Mouse (Mus musculus): ENCODE results near the gene Serinc3.
A peak's percentile ranks its signal among the peaks of the same experiment; 100 is the strongest.

The Serinc3 gene

DNA sequence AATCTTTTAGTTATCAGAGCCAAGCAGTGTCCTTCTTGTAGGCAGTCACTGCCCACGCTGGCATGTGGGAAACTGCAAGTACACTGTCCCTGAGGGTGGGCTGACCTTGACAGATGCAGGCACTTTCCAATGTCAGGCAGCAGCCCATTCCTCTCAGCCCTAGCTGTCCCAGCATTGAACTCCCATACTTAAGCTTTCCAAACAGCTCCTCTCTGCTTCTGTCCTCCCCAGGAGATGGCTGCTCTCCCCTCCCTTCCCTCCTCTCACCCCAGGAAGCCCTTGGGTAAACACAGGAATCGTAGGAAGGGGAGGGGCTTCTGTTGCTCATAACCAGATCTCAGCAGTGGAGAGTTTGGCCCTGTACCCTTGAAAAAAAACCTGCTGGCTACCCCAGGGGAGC lies 49.8 kb downstream of the Serinc3 start:
- DNase-seq (ENCODE audit: low spot score in 2 of 2), result no peak

DNA sequence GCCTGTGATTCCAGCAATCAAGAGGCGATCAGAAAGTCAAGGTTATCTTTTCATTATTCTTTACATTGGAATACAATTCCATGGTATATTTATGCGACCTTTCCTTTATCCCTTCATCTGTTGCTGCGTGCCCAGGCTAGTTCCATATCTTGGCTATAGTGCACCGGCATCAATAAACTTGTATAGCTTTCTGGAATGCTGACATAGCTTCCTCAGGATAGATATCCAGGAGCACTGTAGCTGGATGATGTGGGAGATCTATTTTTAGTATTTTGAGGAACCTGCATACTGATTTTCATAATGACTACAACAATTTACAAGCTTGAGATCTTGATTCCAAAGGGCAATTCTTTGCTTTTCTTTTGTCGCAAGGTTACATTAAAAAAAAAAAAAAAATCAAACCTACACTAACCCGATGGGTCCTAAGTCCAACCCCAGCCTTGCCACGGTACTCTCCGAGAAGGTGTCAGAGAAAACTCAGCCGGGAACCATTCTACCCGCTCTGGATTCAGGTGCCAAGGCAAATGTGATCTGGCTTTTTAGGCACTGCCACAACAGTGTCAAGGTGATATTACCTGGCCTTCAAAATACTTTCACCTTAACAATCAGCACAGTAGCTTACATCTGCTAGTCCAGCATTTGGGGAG lies 51.2 kb downstream of the Serinc3 start:
- DNase-seq (ENCODE audit: low spot score in 2 of 2), result no peak

- peak in 1 of 2 experiments; percentile 48 for DNase-seq (ENCODE audit: low spot score in 2 of 2)
Measured at GRCm38 (mm10) chr2:163592084-163592483, 52.8 kb downstream of the Serinc3 start.

- DNase-seq (ENCODE audit: low spot score in 2 of 2), result no peak
Measured at GRCm38 (mm10) chr2:163590996-163591395, 53.9 kb downstream of the Serinc3 start.

- no peak for DNase-seq (ENCODE audit: low spot score in 2 of 2)
Measured at GRCm38 (mm10) chr2:163590211-163590610, 54.7 kb downstream of the Serinc3 start.

- DNase-seq (ENCODE audit: low spot score in 2 of 2), result no peak
Measured at GRCm38 (mm10) chr2:163587506-163587905, 57.4 kb downstream of the Serinc3 start.

GRCm38 (mm10) chr2:163586384-163587261 lies 58.3 kb downstream of the Serinc3 start:
- DNase-seq (ENCODE audit: low spot score in 2 of 2), result peak in 1 of 2 experiments; percentile 59

DNA sequence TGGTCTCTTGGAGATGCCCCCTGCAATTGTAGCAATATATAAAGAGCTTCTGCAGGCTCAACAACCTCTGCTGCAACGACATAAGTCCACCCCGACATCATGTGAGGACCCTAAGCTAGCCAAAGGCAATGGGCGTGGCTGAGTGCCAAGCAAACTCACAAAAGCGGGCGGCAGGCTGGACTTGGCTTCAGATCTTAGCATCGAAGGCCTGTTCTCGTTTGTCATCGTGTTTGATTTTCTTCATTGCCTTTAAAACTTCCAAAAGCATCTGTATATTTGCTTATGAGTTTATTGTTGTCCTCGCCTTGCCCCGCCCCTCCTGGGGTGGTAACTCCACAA lies 60.9 kb downstream of the Serinc3 start:
- DNase-seq (ENCODE audit: low spot score in 2 of 2), result peak in 1 of 2 experiments; percentile 36

DNA sequence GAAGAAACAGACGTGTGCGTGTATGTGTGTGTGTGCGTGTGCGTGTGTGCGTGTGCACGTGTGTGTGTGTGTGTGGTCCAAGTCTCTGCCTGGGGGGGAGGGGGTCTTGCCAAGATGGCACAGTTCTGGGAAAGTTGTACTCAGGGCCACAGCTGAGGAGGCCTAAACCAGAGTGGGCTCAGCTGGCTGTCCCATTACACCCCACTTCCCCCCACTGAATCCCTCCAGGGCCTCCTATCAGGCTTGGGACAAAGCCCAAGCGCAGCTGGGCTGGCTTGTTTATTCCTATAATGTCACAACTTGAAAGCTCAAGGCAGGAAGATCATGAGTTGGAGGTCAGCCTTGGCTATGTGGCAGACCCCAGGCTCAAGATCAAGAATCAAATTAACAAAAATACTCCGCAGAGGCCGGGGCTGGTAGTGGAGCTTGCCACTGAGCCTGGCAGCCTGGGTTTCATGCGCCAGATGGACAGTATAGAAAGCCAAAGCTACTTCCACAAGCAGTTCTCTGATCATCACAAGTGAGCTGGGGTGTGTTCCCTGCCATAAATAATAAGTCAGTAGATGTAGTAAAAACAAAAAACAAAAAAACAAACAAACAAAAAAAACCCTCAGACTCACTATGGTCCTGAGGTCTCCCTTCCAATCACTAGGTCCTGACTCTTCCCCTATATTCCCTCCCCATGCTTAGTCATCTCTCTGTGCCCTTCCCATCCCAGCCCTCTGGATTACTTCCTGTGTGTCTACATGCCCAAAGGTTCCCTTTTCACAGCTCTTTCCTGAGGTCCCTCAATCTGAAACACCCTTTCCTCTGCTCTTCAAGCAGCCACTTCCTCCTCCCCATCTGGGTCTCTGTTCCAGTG lies 61.5 kb downstream of the Serinc3 start:
- peak in 1 of 2 experiments; percentile 41 for DNase-seq (ENCODE audit: low spot score in 2 of 2)

DNA sequence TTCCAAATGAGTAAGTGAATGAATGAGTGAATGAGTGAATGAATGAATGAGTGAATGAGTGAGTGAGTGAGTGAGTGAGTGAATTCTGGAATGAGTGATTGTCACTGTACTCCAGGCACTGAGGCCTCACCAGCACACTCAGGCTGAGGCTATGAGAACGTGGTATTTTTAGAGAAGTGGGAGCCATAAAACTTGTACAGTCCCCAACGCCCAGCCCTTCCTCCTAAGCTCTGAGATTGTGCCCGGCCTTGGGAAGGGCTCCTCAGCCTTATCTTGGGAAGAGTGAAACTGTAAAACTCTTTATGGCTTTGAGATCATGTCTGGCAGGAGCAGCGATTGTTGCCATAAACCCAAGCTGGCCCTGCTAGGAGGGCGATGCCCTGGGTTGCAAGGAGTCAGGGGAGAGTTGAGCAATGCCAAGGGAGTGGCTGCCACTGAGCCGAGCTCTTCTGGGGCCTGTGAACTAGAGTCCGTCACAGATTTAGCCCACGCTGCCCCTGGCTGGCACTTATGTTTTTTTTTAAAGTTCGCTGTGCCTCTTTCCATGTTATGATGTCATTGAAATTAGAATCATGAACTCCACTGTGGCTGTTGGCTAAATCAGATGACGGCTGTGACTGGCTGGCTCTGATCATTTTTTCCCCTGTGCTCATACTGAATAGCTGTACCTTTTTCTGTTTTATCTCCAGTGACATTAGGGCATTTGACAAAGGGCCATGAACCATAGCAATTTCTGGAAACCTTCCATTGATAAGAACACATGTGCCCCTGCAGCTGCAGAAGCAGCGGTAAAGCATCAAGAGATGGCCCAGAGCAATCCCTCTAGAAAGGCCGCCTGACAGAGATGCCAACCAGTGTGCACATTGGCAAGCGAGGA lies 64.6 kb downstream of the Serinc3 start:
- no peak for DNase-seq (ENCODE audit: low spot score in 2 of 2)

GRCm38 (mm10) chr2:163577986-163578385 lies 66.9 kb downstream of the Serinc3 start:
- DNase-seq (ENCODE audit: low spot score in 2 of 2), result no peak

- no peak for DNase-seq (ENCODE audit: low spot score in 2 of 2)
Measured at GRCm38 (mm10) chr2:163575248-163575647, 69.7 kb downstream of the Serinc3 start.

GRCm38 (mm10) chr2:163574321-163574720 lies 70.6 kb downstream of the Serinc3 start:
- DNase-seq (ENCODE audit: low spot score in 2 of 2), result no peak

All from cerebellum, postnatal 4 days (tissue).